Mouse (Mus musculus) midbrain, postnatal 0 days (tissue): ENCODE data around the gene Pramef8. TPM values are rescaled to one million over a fixed set of nuclear protein-coding genes. Genes with fewer than 3 reads are reported as not detected.

Experiments used
- ATAC-seq: fragments of 200-750 bp; cut with Nextera tagmentation; 2 replicates; pipeline ENCODE4 v1.8.0; 2017; ENCODE audit warnings: moderate number of reproducible peaks, mild to moderate bottlenecking, moderate TSS enrichment, moderate library complexity; ENCODE audit not compliant: low FRiP score
- DNase-seq: peaks from one replicate; pipeline ENCODE4 v3.0.0-alpha.2; 2015; ENCODE audit warnings: low spot score
- H3K27ac ChIP-seq: fragments of 300-500 bp; sonication (generic); 2 replicates; pipeline ENCODE4 v1.5.1; 2014; ENCODE audit warnings: low read depth, mild to moderate bottlenecking, low read length, mixed read lengths
- H3K27me3 ChIP-seq: fragments of 300-500 bp; sonication (generic); 2 replicates; pipeline ENCODE4 v1.6.1; 2014; ENCODE audit warnings: low read length, control low read depth, mixed read lengths; ENCODE audit not compliant: insufficient read depth
- H3K36me3 ChIP-seq: fragments of 300-500 bp; sonication (generic); 2 replicates; pipeline ENCODE4 v1.6.1; 2014; ENCODE audit warnings: low read length, control low read depth, mixed read lengths; ENCODE audit not compliant: insufficient read depth
- H3K4me1 ChIP-seq: fragments of 300-500 bp; sonication (generic); 2 replicates; pipeline ENCODE4 v1.6.1; 2014; ENCODE audit warnings: mild to moderate bottlenecking, control low read depth, antibody characterized with exemption, low read length, mixed read lengths; ENCODE audit not compliant: insufficient read depth
- H3K4me2 ChIP-seq: fragments of 300-500 bp; sonication (generic); 2 replicates; pipeline ENCODE4 v1.6.1; 2014; ENCODE audit warnings: low read depth, mild to moderate bottlenecking, low read length, mixed read lengths; ENCODE audit not compliant: poor library complexity, severe bottlenecking
- H3K4me3 ChIP-seq: fragments of 300-500 bp; sonication (generic); 2 replicates; pipeline ENCODE4 v1.5.1; 2014; ENCODE audit warnings: low read depth, mild to moderate bottlenecking, low read length, moderate library complexity
- H3K9ac ChIP-seq: fragments of 300-500 bp; sonication (generic); replicated peaks from 2 replicates; pipeline ENCODE4 v1.6.1; 2014; ENCODE audit warnings: mild to moderate bottlenecking, low read length, moderate library complexity, mixed read lengths; ENCODE audit not compliant: poor library complexity, severe bottlenecking
- H3K9me3 ChIP-seq: fragments of 300-500 bp; sonication (generic); 2 replicates; pipeline ENCODE4 v1.6.1; 2016; ENCODE audit warnings: low read length, control low read depth
- CTCF ChIP-seq: IDR thresholded peaks from 2 replicates; pipeline ENCODE4 v1.5.1; 2016; ENCODE audit warnings: antibody characterized with exemption, mild to moderate bottlenecking
- WGBS: fragments of 180-500 bp; shearing (Covaris S2); extraction: QIAGEN DNeasy Blood & Tissue Kit; methylation state at CpG from one replicate; pipeline ENCODE4 v1.1.7; 2014; 5-methylcytosine and 5-hydroxymethylcytosine counted together
- polyA plus RNA-seq: library from polyadenylated mRNA; unstranded; fragments of >200 nt; fragmentation: Nextera tagmentation; extraction: Ambion mirVana; gene quantifications from 2 replicates; pipeline ENCODE4 v1.2.1, GENCODE M21; 2015
- total RNA-seq: library from RNA; depleted of rRNA; stranded (reverse); fragments of >200 nt; gene quantifications from 2 replicates; pipeline ENCODE4 v1.2.3, GENCODE M21; 2014; rRNA removed

The Pramef8 gene
- total RNA-seq, result 34.9 and 39.0 TPM in 2 replicates
- 16.1 and 17.0 TPM in 2 replicates for polyA plus RNA-seq

- H3K27ac ChIP-seq, result peak within 1 kb of the TSS; percentile 82
- peak within 1 kb of the TSS; percentile 46; the same call in 1 of the 2 replicates for H3K9ac ChIP-seq
- H3K36me3 ChIP-seq, result peaks cover 15% of the 10 kb centered on the region
- peak within 1 kb of the TSS; percentile 50 for H3K4me3 ChIP-seq
- no peaks in the 10 kb centered on the region for H3K4me1 ChIP-seq
- H3K9me3 ChIP-seq, result no peaks in the 10 kb centered on the region
- DNase-seq, result peak; percentile 97
- peak; percentile 92 for ATAC-seq
- no peak for TF ChIP-seq CTCF
- under 1% methylated on average over 50 of the region's 50 CpGs for WGBS
- H3K27me3 ChIP-seq, result no peaks in the 10 kb centered on the region
- peak within 1 kb of the TSS; percentile 53 for H3K4me2 ChIP-seq
Measured at GRCm38 (mm10) chr4:143412219-143413092, at the start of gene Pramef8. Gene Pramef8, plus strand, starts transcription at chr4:143412426.

GRCm38 (mm10) chr4:143366415-143367041 lies 45.7 kb upstream of the Pramef8 start:
- no peak for TF ChIP-seq CTCF
- Histone ChIP-seq H3K27ac (no peak overlapping the region), H3K4me2 (0 out of 2 replicates have a peak overlapping the region, but pooled peaks have one; percentile 1), H3K36me3 (no peaks in the 10 kb centered on the region), H3K27me3 (no peaks in the 10 kb centered on the region), H3K9me3 (no peaks in the 10 kb centered on the region), H3K4me1 (0 out of 2 replicates have a peak, but pooled peaks cover 4% of the 10 kb centered on the region), H3K4me3 (no peak overlapping the region), H3K9ac (no peak overlapping the region)
- 16% methylated on average over 15 of the region's 15 CpGs for WGBS
- no peak for DNase-seq
- no peak for ATAC-seq

GRCm38 (mm10) chr4:143379480-143379879 lies 32.7 kb upstream of the Pramef8 start:
- 14% methylated on average over 7 of the region's 7 CpGs for WGBS
- no peaks in the 10 kb centered on the region; the same call in 1 of the 2 replicates for H3K4me1 ChIP-seq
- H3K4me3 ChIP-seq, result no peak overlapping the region
- ATAC-seq, result peak; percentile 48; the same call in 1 of the 2 replicates
- peak; percentile 3; the same call in 1 of the 2 replicates for TF ChIP-seq CTCF
- peak overlapping the region; percentile 21 for H3K4me2 ChIP-seq
- no peaks in the 10 kb centered on the region for H3K27me3 ChIP-seq
- no peaks in the 10 kb centered on the region for H3K36me3 ChIP-seq
- H3K27ac ChIP-seq, result 0 out of 2 replicates have a peak overlapping the region, but pooled peaks have one; percentile 1
- peak overlapping the region; percentile 20; the same call in 1 of the 2 replicates for H3K9ac ChIP-seq
- no peak for DNase-seq
- no peaks in the 10 kb centered on the region for H3K9me3 ChIP-seq

DNA sequence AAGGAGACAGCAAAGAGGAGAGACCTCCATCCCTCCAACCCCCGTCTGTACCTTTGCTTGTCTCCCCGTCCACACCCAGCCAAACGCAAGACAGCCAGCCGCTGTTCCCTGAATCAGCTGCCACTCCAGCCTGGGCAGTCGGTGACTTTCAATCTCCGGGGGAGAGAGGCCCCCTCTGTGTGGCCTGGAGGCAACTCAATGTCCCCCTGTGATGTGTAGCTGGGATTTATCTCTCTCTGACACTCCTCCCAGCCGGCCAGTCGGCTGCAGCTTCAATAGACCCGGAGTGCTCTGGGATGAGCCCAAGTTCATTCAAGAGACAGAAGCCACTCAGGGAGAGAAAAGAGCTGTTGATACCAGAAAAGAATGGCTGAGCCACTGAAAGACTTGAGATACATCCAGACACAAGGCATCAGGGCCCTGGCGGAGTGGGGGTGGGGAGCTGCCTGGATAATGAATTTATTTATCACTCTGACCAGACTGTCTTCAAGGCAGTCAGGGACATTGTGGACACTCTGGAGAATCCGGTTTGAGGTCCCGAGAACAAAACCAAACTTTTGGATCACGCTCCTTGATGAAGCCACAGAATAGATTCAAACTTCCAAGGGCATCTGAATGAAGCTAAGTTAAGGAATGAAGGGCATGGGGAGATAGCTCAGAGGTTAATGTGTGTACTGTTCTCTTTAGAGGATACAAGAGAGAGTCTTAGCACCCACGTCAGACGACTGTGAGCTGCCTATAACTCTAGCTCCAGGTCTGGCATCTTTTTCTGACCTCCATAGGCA lies 32.1 kb upstream of the Pramef8 start:
- ATAC-seq (peak; percentile 53), DNase-seq (peak; percentile 52)
- no peak for TF ChIP-seq CTCF
- H3K4me1 ChIP-seq, result no peaks in the 10 kb centered on the region; the same call in 1 of the 2 replicates
- 15% methylated on average over 15 of the region's 15 CpGs for WGBS
- no peaks in the 10 kb centered on the region for H3K27me3 ChIP-seq
- H3K9me3 ChIP-seq, result no peaks in the 10 kb centered on the region
- H3K9ac ChIP-seq, result peak overlapping the region; percentile 20; the same call in 1 of the 2 replicates
- H3K4me3 ChIP-seq, result no peak overlapping the region
- H3K27ac ChIP-seq, result 0 out of 2 replicates have a peak overlapping the region, but pooled peaks have one; percentile 1
- no peaks in the 10 kb centered on the region for H3K36me3 ChIP-seq
- peak overlapping the region; percentile 21 for H3K4me2 ChIP-seq

GRCm38 (mm10) chr4:143380716-143381004 lies 31.6 kb upstream of the Pramef8 start:
- TF ChIP-seq CTCF, result peak; percentile 80

More at GRCm38 (mm10) chr4:143380716-143381004, 31.6 kb upstream of the Pramef8 start:
- no peak overlapping the region for H3K27ac ChIP-seq
- no peak overlapping the region for H3K4me2 ChIP-seq
- no peaks in the 10 kb centered on the region; the same call in 1 of the 2 replicates for H3K4me1 ChIP-seq
- ATAC-seq, result no peak
- 4% methylated on average over 5 of the region's 5 CpGs for WGBS
- H3K27me3 ChIP-seq, result no peaks in the 10 kb centered on the region
- peak; percentile 71 for DNase-seq
- H3K9ac ChIP-seq, result no peak overlapping the region
- H3K36me3 ChIP-seq, result no peaks in the 10 kb centered on the region
- no peaks in the 10 kb centered on the region for H3K9me3 ChIP-seq
- H3K4me3 ChIP-seq, result no peak overlapping the region
